Mouse (Mus musculus): ENCODE measurements around the gene Aadat. TPM values are rescaled to one million over a fixed set of nuclear protein-coding genes. Genes with fewer than 3 reads are reported as not detected.

Aadat gene
- 5.6 and 7.9 TPM in 2 replicates for polyA plus RNA-seq (2012; rRNA removed)

DNA sequence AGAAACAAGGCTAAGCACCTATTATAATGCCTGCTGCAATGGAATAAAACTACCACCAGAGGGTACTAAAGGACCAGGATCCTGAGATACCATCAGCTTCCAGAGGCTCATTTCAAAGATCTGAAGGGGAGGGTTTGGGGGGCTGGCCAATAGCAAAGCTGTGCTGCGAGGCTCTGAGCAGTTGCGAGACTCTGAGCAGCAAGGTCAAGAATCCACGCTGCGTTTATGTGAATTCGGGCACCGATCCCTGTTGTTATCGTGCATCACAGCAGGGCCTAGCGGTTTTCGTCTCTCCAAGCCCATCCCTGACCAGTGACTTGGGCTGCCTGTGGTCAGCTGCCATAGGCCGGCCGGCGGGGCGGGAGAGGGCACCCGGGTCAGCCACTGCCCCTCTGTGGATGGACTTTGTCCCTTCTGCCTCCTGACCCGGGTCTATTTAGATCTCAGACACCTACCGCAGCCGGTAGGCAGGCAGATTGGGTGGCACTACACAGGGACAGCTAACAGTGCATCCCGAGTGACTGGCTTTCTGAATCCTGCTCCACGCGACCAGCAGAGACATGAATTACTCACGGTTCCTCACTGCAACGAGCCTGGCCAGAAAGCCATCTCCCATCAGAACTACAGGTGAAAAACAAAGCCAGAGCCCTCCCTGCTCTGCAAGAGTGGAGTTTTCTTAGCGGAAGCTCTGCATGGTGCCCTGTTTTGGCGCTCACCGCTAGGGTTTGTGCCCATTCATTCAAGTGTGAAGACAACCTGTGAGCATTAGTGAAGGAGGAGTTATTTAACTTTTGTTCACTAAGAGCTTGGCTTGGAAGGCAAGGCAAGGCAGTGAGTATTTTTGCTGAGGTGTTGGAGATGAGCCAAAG lies at the start of gene Aadat:
Aadat (plus strand) TSS at position 280 of the 869 bp plus-strand sequence.

DNA sequence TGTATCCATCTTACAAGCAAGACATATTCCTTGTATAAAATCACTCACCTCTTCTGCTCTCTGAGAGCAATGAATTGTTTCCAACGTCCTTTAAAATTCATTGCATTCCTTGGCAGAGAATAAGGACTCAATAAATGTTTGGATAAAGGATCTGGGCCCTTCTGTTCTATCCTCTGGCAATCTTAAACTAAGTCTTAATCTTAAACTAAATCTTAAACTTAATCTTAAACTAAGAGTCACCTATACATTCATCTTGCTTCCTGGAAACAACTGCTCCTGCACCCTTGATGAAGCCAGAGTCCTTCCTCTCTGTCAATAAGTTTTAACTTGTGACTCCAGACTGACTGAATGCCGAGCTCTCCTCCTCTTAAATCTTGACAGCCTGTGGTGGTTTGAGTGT lies 2.6 kb upstream of the Aadat start, which contains the start of gene Gm10283:
Gm10283 (minus strand) TSS at position 101 of the 400 bp plus-strand sequence.

Other genes with a start within 250 kb of the Aadat start
- not detected in 2 replicates for gene Gm10283, start 2.7 kb upstream of the Aadat start, polyA plus RNA-seq (2012; rRNA removed)
- 0.33 and 0.38 TPM in 2 replicates for gene Mfap3l, start 126.9 kb downstream of the Aadat start, polyA plus RNA-seq (2012; rRNA removed)

Data from liver, embryonic 14 days (tissue).